Mouse (Mus musculus): Measurements from ENCODE around the gene Gm8909. TPM values are rescaled to one million over a fixed set of nuclear protein-coding genes. Genes with fewer than 3 reads are reported as not detected.
"Not testable (repeated sequence)": the region's sequence is repeated elsewhere in the genome, so short reads cannot be mapped to it uniquely, and the experiment has no call there.

Gene Gm8909
- polyA plus RNA-seq, 1 experiment from 2014 or later, result not detected

- H3K27ac ChIP-seq; H3K36me3 ChIP-seq (ENCODE audit: inconsistent target); H3K4me3 ChIP-seq (ENCODE audit: inconsistent target); H3K79me2 ChIP-seq (ENCODE audit: inconsistent target): not testable (repeated sequence)
- 12% methylated on average over 13 of the region's 13 CpGs for WGBS (ENCODE audit: missing documents)
Measured at GRCm38 (mm10) chr17:36145861-36146156, 22.5 kb downstream of the Gm8909 start.

- Histone ChIP-seq H3K36me3 (ENCODE audit: inconsistent target) (no peaks in the 10 kb centered on the region), H3K79me2 (ENCODE audit: inconsistent target) (no peaks in the 10 kb centered on the region), H3K4me3 (ENCODE audit: inconsistent target) (peak overlapping the region; percentile 35), H3K27ac (no peak overlapping the region)
- WGBS (ENCODE audit: missing documents), result 3% methylated on average over 77 of the region's 78 CpGs
Measured at GRCm38 (mm10) chr17:36145111-36145860, 23.1 kb downstream of the Gm8909 start.

- H3K79me2 ChIP-seq (ENCODE audit: inconsistent target); H3K4me3 ChIP-seq (ENCODE audit: inconsistent target); H3K27ac ChIP-seq; H3K36me3 ChIP-seq (ENCODE audit: inconsistent target): not testable (repeated sequence)
- no CpG with 5 or more reads among the region's 1 CpGs for WGBS (ENCODE audit: missing documents)
Measured at GRCm38 (mm10) chr17:36136299-36136848, 32.0 kb downstream of the Gm8909 start.

- not testable (repeated sequence) for H3K36me3 ChIP-seq (ENCODE audit: inconsistent target); H3K4me3 ChIP-seq (ENCODE audit: inconsistent target); H3K27ac ChIP-seq; H3K79me2 ChIP-seq (ENCODE audit: inconsistent target)
Measured at GRCm38 (mm10) chr17:36135421-36136231, 32.7 kb downstream of the Gm8909 start.

- no peak overlapping the region for H3K27ac ChIP-seq
- WGBS (ENCODE audit: missing documents), result 96% methylated on average over 5 of the region's 5 CpGs
- H3K36me3 ChIP-seq (ENCODE audit: inconsistent target), result no peaks in the 10 kb centered on the region; the same call in 1 of the 2 replicates
- H3K79me2 ChIP-seq (ENCODE audit: inconsistent target), result no peaks in the 10 kb centered on the region
- no peak overlapping the region for H3K4me3 ChIP-seq (ENCODE audit: inconsistent target)
Measured at GRCm38 (mm10) chr17:36131516-36132265, 36.6 kb downstream of the Gm8909 start.

- peaks cover 17% of the 10 kb centered on the region; the same call in 1 of the 2 replicates for H3K79me2 ChIP-seq (ENCODE audit: inconsistent target)
- not testable (repeated sequence) for H3K4me3 ChIP-seq (ENCODE audit: inconsistent target); H3K36me3 ChIP-seq (ENCODE audit: inconsistent target); H3K27ac ChIP-seq
- 93% methylated on average over 21 of the region's 28 CpGs for WGBS (ENCODE audit: missing documents)
Measured at GRCm38 (mm10) chr17:36128968-36129817, 39.1 kb downstream of the Gm8909 start, which contains the start of gene Gm7030. Gene Gm7030 (minus strand): TSS chr17:36129425.

- H3K4me3 ChIP-seq (ENCODE audit: inconsistent target); H3K27ac ChIP-seq; H3K36me3 ChIP-seq (ENCODE audit: inconsistent target): not testable (repeated sequence)
- WGBS (ENCODE audit: missing documents), result 98% methylated on average over 8 of the region's 13 CpGs
- peaks cover 24% of the 10 kb centered on the region; the same call in 1 of the 2 replicates for H3K79me2 ChIP-seq (ENCODE audit: inconsistent target)
Measured at GRCm38 (mm10) chr17:36128525-36128924, 39.8 kb downstream of the Gm8909 start.

- 83% methylated on average over 3 of the region's 3 CpGs for WGBS (ENCODE audit: missing documents)
- H3K79me2 ChIP-seq (ENCODE audit: inconsistent target), result peaks cover 45% of the 10 kb centered on the region
- H3K27ac ChIP-seq; H3K4me3 ChIP-seq (ENCODE audit: inconsistent target): not testable (repeated sequence)
- peaks cover 13% of the 10 kb centered on the region; the same call in 1 of the 2 replicates for H3K36me3 ChIP-seq (ENCODE audit: inconsistent target)
Measured at GRCm38 (mm10) chr17:36124111-36124510, 44.2 kb downstream of the Gm8909 start.

GRCm38 (mm10) chr17:36121352-36122020 lies 46.9 kb downstream of the Gm8909 start, which contains the start of gene Gm19684:
Gene Gm19684 (plus strand): TSS chr17:36121678.
- Histone ChIP-seq H3K4me3 (ENCODE audit: inconsistent target) (peak within 1 kb of the TSS; percentile 72), H3K79me2 (ENCODE audit: inconsistent target) (peaks cover 45% of the 10 kb centered on the region), H3K27ac (peak within 1 kb of the TSS; percentile 65), H3K36me3 (ENCODE audit: inconsistent target) (peaks cover 13% of the 10 kb centered on the region; the same call in 1 of the 2 replicates)
- WGBS (ENCODE audit: missing documents), result under 1% methylated on average over 8 of the region's 8 CpGs

GRCm38 (mm10) chr17:36120839-36121238 lies 47.5 kb downstream of the Gm8909 start:
- not testable (repeated sequence) for H3K27ac ChIP-seq
- WGBS (ENCODE audit: missing documents), result 21% methylated on average over 13 of the region's 18 CpGs
- peak overlapping the region; percentile 72 for H3K4me3 ChIP-seq (ENCODE audit: inconsistent target)

GRCm38 (mm10) chr17:36116545-36116944 lies 51.8 kb downstream of the Gm8909 start:
- 94% methylated on average over 2 of the region's 3 CpGs for WGBS (ENCODE audit: missing documents)

More at GRCm38 (mm10) chr17:36120839-36121238, 47.5 kb downstream of the Gm8909 start:
- Histone ChIP-seq H3K79me2 (ENCODE audit: inconsistent target) (peaks cover 44% of the 10 kb centered on the region), H3K36me3 (ENCODE audit: inconsistent target) (peaks cover 13% of the 10 kb centered on the region; the same call in 1 of the 2 replicates)

More at GRCm38 (mm10) chr17:36116545-36116944, 51.8 kb downstream of the Gm8909 start:
- not testable (repeated sequence) for H3K79me2 ChIP-seq (ENCODE audit: inconsistent target); H3K4me3 ChIP-seq (ENCODE audit: inconsistent target); H3K36me3 ChIP-seq (ENCODE audit: inconsistent target); H3K27ac ChIP-seq

All from macrophage (primary cell).